Mouse (Mus musculus) cerebellum, adult 2 months (tissue): ENCODE measurements at regions not wholly inside any gene's neighbourhood (a gene's known extent, or its start where the extent isn't known, plus 50 kb on each side); places are given as distances from the start of the nearest gene placed in this dataset.
A peak's percentile ranks its signal among the peaks of the same experiment; 100 is the strongest.

ENCODE experiments used
- DNase-seq, 2 experiments: peaks; one replicate each; pipeline ENCODE4 v3.0.0; 2021
- H3K27ac ChIP-seq: fragments of 200-500 bp; 2 replicates; pipeline ENCODE4 v1.5.1; 2012; ENCODE audit warnings: low read length, control low read depth, inconsistent platforms; ENCODE audit not compliant: insufficient read depth
- H3K27me3 ChIP-seq: fragments of 200-500 bp; 2 replicates; pipeline ENCODE4 v1.6.1; 2012; ENCODE audit warnings: inconsistent platforms, mild to moderate bottlenecking, low read length, moderate library complexity; ENCODE audit not compliant: control insufficient read depth, insufficient read depth
- H3K4me1 ChIP-seq: fragments of 200-500 bp; 2 replicates; pipeline ENCODE4 v1.6.1; 2011; ENCODE audit warnings: low read length; ENCODE audit not compliant: control insufficient read depth, insufficient read depth
- H3K4me3 ChIP-seq: fragments of 200-500 bp; replicated peaks from 2 replicates; pipeline ENCODE3; 2011; ENCODE audit warnings: mild to moderate bottlenecking, low read depth, low read length, control low read depth; ENCODE audit not compliant: insufficient read depth
- CTCF ChIP-seq: fragments of 200-500 bp; IDR thresholded peaks from 2 replicates; pipeline ENCODE4 v1.5.1; 2011; ENCODE audit warnings: low read depth, mild to moderate bottlenecking, control low read depth, low read length, moderate library complexity, borderline replicate concordance; ENCODE audit not compliant: insufficient read depth
- POLR2A ChIP-seq: fragments of 200-500 bp; IDR thresholded peaks from 2 replicates; pipeline ENCODE4 v1.6.1; 2011; ENCODE audit warnings: low read length, control low read depth, borderline replicate concordance; ENCODE audit not compliant: insufficient read depth
- WGBS: fragments of 180-500 bp; shearing (Covaris S2); methylation state at CpG from one replicate; pipeline ENCODE4 v1.1.7; 2018; 5-methylcytosine and 5-hydroxymethylcytosine counted together

GRCm38 (mm10) chr12:58560840-58561239 is 291.8 kb upstream of the Clec14a start:
- Histone ChIP-seq H3K4me3 (no peak overlapping the region), H3K4me1 (no peaks in the 10 kb centered on the region), H3K27me3 (no peaks in the 10 kb centered on the region), H3K27ac (no peak overlapping the region)
- DNase-seq: no peak
- TF ChIP-seq POLR2A: no peak
- TF ChIP-seq CTCF: no peak
- 87% methylated on average over 5 of the region's 5 CpGs for WGBS

DNA sequence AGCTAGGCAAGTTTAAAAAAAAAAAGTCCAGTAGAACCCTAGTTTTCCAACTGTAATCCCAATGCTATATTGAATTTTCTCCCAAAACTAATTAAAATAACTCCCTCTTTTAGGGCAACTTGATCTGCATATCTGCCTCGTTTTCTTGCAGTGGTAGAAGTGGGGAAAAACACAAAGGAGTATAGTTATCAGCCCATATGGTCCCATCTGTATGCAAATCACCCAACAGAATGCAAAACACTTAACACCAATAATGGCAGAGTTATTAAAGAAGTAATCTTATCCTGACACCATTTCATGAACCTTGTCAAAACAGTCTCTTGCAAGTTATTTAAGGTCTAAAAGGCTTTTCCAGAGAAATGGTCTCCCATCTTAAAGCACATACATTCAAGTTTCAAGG is 290.7 kb upstream of the Clec14a start:
- DNase-seq: no peak
- WGBS: 10% methylated on average over 1 of the region's 1 CpGs
- Histone ChIP-seq H3K4me3 (no peak overlapping the region), H3K27ac (no peak overlapping the region), H3K27me3 (no peaks in the 10 kb centered on the region), H3K4me1 (no peaks in the 10 kb centered on the region)
- TF ChIP-seq CTCF (no peak), POLR2A (no peak)

DNA sequence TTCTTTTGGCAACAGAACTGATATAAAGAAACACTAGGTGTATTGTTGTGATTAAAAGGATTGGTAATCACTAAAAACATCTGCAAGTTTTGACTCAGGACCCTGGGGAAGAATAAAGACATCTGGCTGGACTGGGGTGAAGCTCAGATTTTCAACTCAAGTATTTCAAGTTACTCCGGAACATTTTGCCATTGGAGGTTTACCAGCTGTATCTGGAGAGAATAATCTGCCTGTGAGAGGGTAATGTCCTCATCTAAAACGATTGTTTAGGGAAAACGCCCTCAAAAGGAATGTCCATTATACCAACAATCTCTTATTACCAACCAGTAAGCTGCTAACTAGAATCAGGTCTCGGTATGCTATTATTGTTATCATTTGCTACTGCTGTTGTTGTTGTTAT is 288.2 kb upstream of the Clec14a start:
- H3K4me1 ChIP-seq: no peaks in the 10 kb centered on the region
- no peak overlapping the region for H3K4me3 ChIP-seq
- TF ChIP-seq POLR2A (no peak), CTCF (no peak)
- no peak for DNase-seq
- 93% methylated on average over 4 of the region's 4 CpGs for WGBS
- H3K27me3 ChIP-seq: no peaks in the 10 kb centered on the region
- H3K27ac ChIP-seq: no peak overlapping the region

DNA sequence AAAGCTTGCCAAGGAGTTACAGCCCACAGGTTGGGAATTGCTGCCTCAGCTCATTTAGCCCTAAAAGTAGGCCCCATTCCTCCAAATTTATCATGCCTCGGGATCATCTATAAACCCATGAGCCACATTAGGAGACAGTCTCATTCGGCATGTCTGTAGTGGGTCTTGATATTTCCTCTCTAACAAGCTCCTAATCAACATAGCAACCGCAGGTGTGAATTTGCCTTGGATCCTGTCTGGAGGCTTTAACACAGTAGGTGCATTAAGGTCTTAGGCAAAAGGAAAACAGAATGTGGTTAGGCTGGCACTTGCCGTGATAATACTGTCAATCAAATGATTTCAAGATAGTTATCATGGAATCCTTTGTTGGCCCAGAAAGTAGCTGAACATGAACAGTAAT is 287.7 kb upstream of the Clec14a start:
- Histone ChIP-seq H3K4me3 (no peak overlapping the region), H3K4me1 (no peaks in the 10 kb centered on the region), H3K27ac (no peak overlapping the region), H3K27me3 (no peaks in the 10 kb centered on the region)
- TF ChIP-seq CTCF (no peak), POLR2A (no peak)
- no peak for DNase-seq
- WGBS: 95% methylated on average over 4 of the region's 4 CpGs

DNA sequence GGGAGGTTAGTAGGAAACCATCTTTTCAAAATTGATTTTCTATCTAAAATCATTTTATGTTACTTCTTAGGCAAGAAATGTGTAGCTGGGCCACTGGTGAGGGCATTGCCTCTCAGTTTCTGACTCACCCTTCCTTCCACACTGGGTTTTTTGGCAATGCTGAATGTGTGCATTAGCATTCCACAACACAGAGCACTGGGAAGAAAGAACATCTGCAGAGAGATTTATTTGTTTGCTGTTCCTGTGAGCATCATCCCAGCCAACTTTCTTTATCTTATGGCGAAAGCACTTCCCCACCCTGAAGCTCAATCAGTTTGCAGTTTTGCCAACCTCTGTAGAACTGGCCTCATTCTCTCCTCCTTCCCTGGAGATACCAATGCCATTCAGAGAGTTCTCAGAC is 287.0 kb upstream of the Clec14a start:
- no peak for DNase-seq
- Histone ChIP-seq H3K27ac (no peak overlapping the region), H3K27me3 (no peaks in the 10 kb centered on the region), H3K4me1 (no peaks in the 10 kb centered on the region), H3K4me3 (no peak overlapping the region)
- 84% methylated on average over 1 of the region's 1 CpGs for WGBS
- TF ChIP-seq CTCF: no peak
- TF ChIP-seq POLR2A: no peak

GRCm38 (mm10) chr12:58550859-58551761 is 282.0 kb upstream of the Clec14a start:
- no peaks in the 10 kb centered on the region for H3K4me1 ChIP-seq
- no peak for TF ChIP-seq CTCF
- no peak for TF ChIP-seq POLR2A
- WGBS: 67% methylated on average over 9 of the region's 9 CpGs
- no peak for DNase-seq
- no peaks in the 10 kb centered on the region for H3K27me3 ChIP-seq
- no peak overlapping the region for H3K27ac ChIP-seq
- H3K4me3 ChIP-seq: no peak overlapping the region

- TF ChIP-seq POLR2A (no peak), CTCF (no peak)
- Histone ChIP-seq H3K27me3 (no peaks in the 10 kb centered on the region), H3K27ac (no peak overlapping the region), H3K4me1 (no peaks in the 10 kb centered on the region), H3K4me3 (no peak overlapping the region)
- DNase-seq: peak; percentile 13 to 32
- 5% methylated on average over 4 of the region's 4 CpGs for WGBS
Measured at GRCm38 (mm10) chr12:58545832-58546538, 276.9 kb upstream of the Clec14a start.

GRCm38 (mm10) chr12:58544862-58545261 is 275.8 kb upstream of the Clec14a start:
- TF ChIP-seq CTCF: no peak
- no peak for TF ChIP-seq POLR2A
- H3K27ac ChIP-seq: no peak overlapping the region
- H3K4me3 ChIP-seq: no peak overlapping the region
- WGBS: 60% methylated on average over 4 of the region's 4 CpGs
- H3K27me3 ChIP-seq: no peaks in the 10 kb centered on the region
- DNase-seq: no peak
- no peaks in the 10 kb centered on the region for H3K4me1 ChIP-seq
